Mouse (Mus musculus) heart, postnatal 0 days (tissue): ENCODE results near the gene Mt3. TPM values are rescaled to one million over a fixed set of nuclear protein-coding genes. Genes with fewer than 3 reads are reported as not detected.

Source experiments
- ATAC-seq: fragments of 200-750 bp; cut with Nextera tagmentation; 2 replicates; pipeline ENCODE4 v1.8.0; 2017; ENCODE audit warnings: low read depth, moderate number of reproducible peaks, moderate library complexity; ENCODE audit not compliant: insufficient read depth
- DNase-seq: peaks from one replicate; pipeline ENCODE4 v3.0.0-alpha.2; 2016; ENCODE audit warnings: low spot score
- H3K27ac ChIP-seq: fragments of 300-500 bp; sonication (generic); 2 replicates; pipeline ENCODE4 v1.5.1; 2014; ENCODE audit warnings: low read depth, mild to moderate bottlenecking
- H3K27me3 ChIP-seq: fragments of 300-500 bp; sonication (generic); 2 replicates; pipeline ENCODE4 v1.6.1; 2014; ENCODE audit warnings: low read length, mixed read lengths; ENCODE audit not compliant: control insufficient read depth, insufficient read depth
- H3K36me3 ChIP-seq: fragments of 300-500 bp; sonication (generic); replicated peaks from 2 replicates; pipeline ENCODE4 v1.6.1; 2014; ENCODE audit warnings: low read length, mixed read lengths; ENCODE audit not compliant: control insufficient read depth, insufficient read depth
- H3K4me1 ChIP-seq: fragments of 300-500 bp; sonication (generic); 2 replicates; pipeline ENCODE4 v1.6.1; 2014; ENCODE audit warnings: antibody characterized with exemption; ENCODE audit not compliant: control insufficient read depth, insufficient read depth
- H3K4me2 ChIP-seq: fragments of 300-500 bp; sonication (generic); 2 replicates; pipeline ENCODE4 v1.6.1; 2014; ENCODE audit warnings: low read depth, mild to moderate bottlenecking, low read length, moderate library complexity
- H3K4me3 ChIP-seq: fragments of 300-500 bp; sonication (generic); 2 replicates; pipeline ENCODE4 v1.5.1; 2014; ENCODE audit warnings: low read depth, low read length
- H3K9ac ChIP-seq: fragments of 300-500 bp; sonication (generic); replicated peaks from 2 replicates; pipeline ENCODE4 v1.6.1; 2014; ENCODE audit warnings: low read depth, low read length, mixed read lengths
- H3K9me3 ChIP-seq: fragments of 300-500 bp; sonication (generic); replicated peaks from 2 replicates; pipeline ENCODE4 v1.6.1; 2016; ENCODE audit warnings: low read length; ENCODE audit not compliant: control insufficient read depth
- CTCF ChIP-seq: IDR thresholded peaks from 2 replicates; pipeline ENCODE4 v1.5.1; 2016; ENCODE audit warnings: antibody characterized with exemption, control low read depth, low read depth
- EP300 ChIP-seq: IDR thresholded peaks from 2 replicates; pipeline ENCODE4 v1.6.1; 2016; ENCODE audit warnings: antibody characterized with exemption, low read depth
- WGBS: fragments of 180-500 bp; shearing (Covaris S2); extraction: QIAGEN DNeasy Blood & Tissue Kit; methylation state at CpG from one replicate; pipeline ENCODE4 v1.1.7; 2014; 5-methylcytosine and 5-hydroxymethylcytosine counted together
- polyA plus RNA-seq: library from polyadenylated mRNA; unstranded; fragments of >200 nt; fragmentation: Nextera tagmentation; extraction: Ambion mirVana; gene quantifications from 2 replicates; pipeline ENCODE4 v1.2.1, GENCODE M21; 2015
- total RNA-seq: library from RNA; depleted of rRNA; stranded (reverse); fragments of >200 nt; gene quantifications from 2 replicates; pipeline ENCODE4 v1.2.3, GENCODE M21; 2014; ENCODE audit warnings: low replicate concordance

The Mt3 gene
- total and polyA plus RNA-seq, 2 experiments from 2014 or later: 67.4 to 217 TPM

- H3K27me3 ChIP-seq: peaks cover 21% of the 10 kb centered on the region
- peak overlapping the region; percentile 41; the same call in 1 of the 2 replicates for H3K9ac ChIP-seq
- no peaks in the 10 kb centered on the region for H3K9me3 ChIP-seq
- WGBS: 65% methylated on average over 13 of the region's 13 CpGs
- peak overlapping the region; percentile 31 for H3K4me3 ChIP-seq
- TF ChIP-seq EP300 (no peak), CTCF (no peak)
- DNase-seq (no peak), ATAC-seq (no peak)
- peak overlapping the region; percentile 58 for H3K4me2 ChIP-seq
- H3K4me1 ChIP-seq: peaks cover 21% of the 10 kb centered on the region
- H3K27ac ChIP-seq: peak overlapping the region; percentile 77
- H3K36me3 ChIP-seq: no peaks in the 10 kb centered on the region
These were observed 29.9 kb downstream of the Mt3 start for GRCm38 (mm10) chr8:94182055-94182929.

- no peaks in the 10 kb centered on the region for H3K36me3 ChIP-seq
- H3K4me3 ChIP-seq: peak overlapping the region; percentile 31
- peak overlapping the region; percentile 58 for H3K4me2 ChIP-seq
- peak overlapping the region; percentile 77 for H3K27ac ChIP-seq
- ATAC-seq: peak; percentile 67
- 0% methylated on average over 16 of the region's 16 CpGs for WGBS
- H3K4me1 ChIP-seq: peaks cover 21% of the 10 kb centered on the region
- DNase-seq: peak; percentile 88
- TF ChIP-seq CTCF: peak; percentile 68
- no peak for TF ChIP-seq EP300
- H3K9me3 ChIP-seq: no peaks in the 10 kb centered on the region
- peaks cover 23% of the 10 kb centered on the region for H3K27me3 ChIP-seq
- H3K9ac ChIP-seq: peak overlapping the region; percentile 41; the same call in 1 of the 2 replicates
These were observed 30.7 kb downstream of the Mt3 start for GRCm38 (mm10) chr8:94183117-94183516.

GRCm38 (mm10) chr8:94184357-94184843, 32.0 kb downstream of the Mt3 start:
- Histone ChIP-seq H3K4me2 (no peak overlapping the region), H3K4me3 (no peak overlapping the region), H3K9me3 (no peaks in the 10 kb centered on the region), H3K27ac (no peak overlapping the region), H3K36me3 (no peaks in the 10 kb centered on the region), H3K4me1 (peaks cover 22% of the 10 kb centered on the region), H3K27me3 (peaks cover 23% of the 10 kb centered on the region), H3K9ac (no peak overlapping the region)
- ATAC-seq (no peak), DNase-seq (no peak)
- 55% methylated on average over 12 of the region's 12 CpGs for WGBS
- no peak for TF ChIP-seq CTCF
- TF ChIP-seq EP300: no peak

- H3K9me3 ChIP-seq: no peaks in the 10 kb centered on the region
- peaks cover 18% of the 10 kb centered on the region for H3K4me1 ChIP-seq
- no peak overlapping the region for H3K4me3 ChIP-seq
- 67% methylated on average over 6 of the region's 6 CpGs for WGBS
- H3K27me3 ChIP-seq: peaks cover 23% of the 10 kb centered on the region
- no peak for ATAC-seq
- no peak overlapping the region for H3K27ac ChIP-seq
- H3K9ac ChIP-seq: no peak overlapping the region
- DNase-seq: no peak
- no peaks in the 10 kb centered on the region for H3K36me3 ChIP-seq
- no peak for TF ChIP-seq CTCF
- no peak for TF ChIP-seq EP300
- H3K4me2 ChIP-seq: no peak overlapping the region
These were observed 33.4 kb downstream of the Mt3 start for GRCm38 (mm10) chr8:94185791-94186190.

GRCm38 (mm10) chr8:94186542-94186941, 34.1 kb downstream of the Mt3 start:
- no peak overlapping the region for H3K4me3 ChIP-seq
- TF ChIP-seq EP300: no peak
- peak; percentile 73 for TF ChIP-seq CTCF
- H3K27ac ChIP-seq: no peak overlapping the region
- H3K36me3 ChIP-seq: no peaks in the 10 kb centered on the region
- 0 out of 2 replicates have a peak overlapping the region, but pooled peaks have one; percentile 2 for H3K4me2 ChIP-seq
- peaks cover 23% of the 10 kb centered on the region for H3K27me3 ChIP-seq
- peaks cover 24% of the 10 kb centered on the region; the same call in 1 of the 2 replicates for H3K4me1 ChIP-seq
- peak; percentile 48 for ATAC-seq
- no peaks in the 10 kb centered on the region for H3K9me3 ChIP-seq
- 4% methylated on average over 17 of the region's 17 CpGs for WGBS
- DNase-seq: peak; percentile 75
- no peak overlapping the region for H3K9ac ChIP-seq
